In genomic region chr2:6395851-6396625, GRCm38 (mm10) we compare ENCODE assay signal across 13 mouse cellular contexts.
DNase-seq lines count a peak whose midpoint lies in the region; ATAC-seq and TF ChIP-seq lines count a peak whose summit lies in the region.
"Had no signal": no experiment of that assay in that cellular context is flagged by ENCODE, and none has a peak within 500 bp of the region (broad histone marks: within the 10 kb centered on the region; RNA-seq: fewer than 3 reads in every experiment).

No protein-coding gene starts in this region.

- no peak for ATAC-seq in kidney, postnatal 0 days (replicated peaks; ENCODE audit: low FRiP score, low read depth)
- peak; percentile 15; the same call in 1 of the 2 replicates for ATAC-seq in liver, embryonic 15.5 days (ENCODE audit: insufficient read depth)

- no peaks in the 10 kb centered on the region for H3K36me3 ChIP-seq in kidney, postnatal 0 days (ENCODE audit: insufficient read depth, low read length)
- peaks cover 0 to 21% of the 10 kb centered on the region in 2 experiments; a peak in 3 of 4 replicates for H3K36me3 ChIP-seq in MEL (ENCODE audit: control insufficient read depth in 1 of 2, insufficient read depth in 2 of 2, low read length in 2 of 2)
- peaks cover 9% of the 10 kb centered on the region; the same call in 1 of the 2 replicates for H3K36me3 ChIP-seq in liver, embryonic 15.5 days (replicated peaks)

- no peak overlapping the region for H3K4me2 ChIP-seq in kidney, postnatal 0 days (ENCODE audit: low read length)
- peak overlapping the region; percentile 18; the same call in 1 of the 2 replicates for H3K4me2 ChIP-seq in liver, embryonic 15.5 days

- no peak for TF ChIP-seq POLR2A in MEL (IDR thresholded peaks at IDR 0.05; ENCODE audit: control insufficient read depth in 1 of 2, insufficient read depth in 1 of 2, low read depth in 1 of 2, low read length in 2 of 2, poor library complexity in 1 of 2)

- H3K27me3 ChIP-seq in kidney, postnatal 0 days (ENCODE audit: insufficient read depth, low read length) = no peaks in the 10 kb centered on the region
- H3K27me3 ChIP-seq in MEL (ENCODE audit: control insufficient read depth in 1 of 2, insufficient read depth in 2 of 2, low read length in 2 of 2) = no peaks in the 10 kb centered on the region
- no peaks in the 10 kb centered on the region for H3K27me3 ChIP-seq in liver, embryonic 15.5 days

- no peak for TF ChIP-seq RAD21 in MEL (IDR thresholded peaks at IDR 0.05; ENCODE audit: low read depth, low read length)

- H3K4me1 ChIP-seq in kidney, postnatal 0 days (replicated peaks; ENCODE audit: insufficient read depth, low read length) = peaks cover 10% of the 10 kb centered on the region
- H3K4me1 ChIP-seq in MEL (ENCODE audit: control insufficient read depth in 1 of 2, insufficient read depth in 2 of 2, low read length in 2 of 2) = peaks cover 14% of the 10 kb centered on the region in 2 experiments
- peaks cover 33% of the 10 kb centered on the region for H3K4me1 ChIP-seq in liver, embryonic 15.5 days (replicated peaks)

- no peak overlapping the region for H3K4me3 ChIP-seq in kidney, postnatal 0 days (replicated peaks; ENCODE audit: low read depth, low read length)
- H3K4me3 ChIP-seq in MEL (ENCODE audit: control insufficient read depth in 1 of 2, insufficient read depth in 1 of 2, low read depth in 2 of 2, low read length in 2 of 2) = peak overlapping the region; percentile 36 to 41
- no peak overlapping the region for H3K4me3 ChIP-seq in liver, embryonic 15.5 days (replicated peaks)

- H3K9ac ChIP-seq in kidney, postnatal 0 days (ENCODE audit: low read depth, low read length) = no peak overlapping the region
- peak overlapping the region; percentile 42 for H3K9ac ChIP-seq in MEL (ENCODE audit: control insufficient read depth, low read depth, low read length, poor library complexity, severe bottlenecking)
- no peak overlapping the region for H3K9ac ChIP-seq in liver, embryonic 15.5 days

- WGBS in kidney, postnatal 0 days = 71% methylated on average over 7 of the region's 7 CpGs
- 50% methylated on average over 7 of the region's 7 CpGs for WGBS in liver, embryonic 15.5 days (ENCODE audit: insufficient replicate concordance)

- H3K27ac ChIP-seq in kidney, postnatal 0 days = 0 out of 2 replicates have a peak overlapping the region, but pooled peaks have one; percentile 13
- H3K27ac ChIP-seq in MEL (ENCODE audit: control insufficient read depth, low read depth, low read length) = peak overlapping the region; percentile 71
- no peak overlapping the region for H3K27ac ChIP-seq in liver, embryonic 15.5 days (replicated peaks)

- no peaks in the 10 kb centered on the region for H3K79me2 ChIP-seq in MEL (ENCODE audit: control insufficient read depth, insufficient read depth, low read length, poor library complexity)

- DNase-seq in heart, adult 11 months = peak; percentile 61
- DNase-seq in heart, postnatal 25 days (ENCODE audit: low spot score) = no peak
- DNase-seq in kidney, postnatal 0 days (ENCODE audit: low spot score) = no peak
- no peak for DNase-seq in kidney, postnatal 10 days
- peak; percentile 75 for DNase-seq in MEL (ENCODE audit: low read depth, low spot score)
- DNase-seq in left cerebral cortex, postnatal 25 days (ENCODE audit: low spot score in 2 of 2) = no peak
- no peak for DNase-seq in urinary bladder, postnatal 14 days (ENCODE audit: low spot score)
- DNase-seq: adrenal gland, postnatal 10 days; gastrocnemius, postnatal 25 days; kidney, adult 8-10 months; layer of hippocampus, adult 9-11 months; thymus, postnatal 14 days had no signal

- intact Hi-C loops in heart, postnatal 25 days (cut with DNase I) = no loop called here
- intact Hi-C loops in left cerebral cortex, postnatal 25 days (cut with DNase I) = no loop called here

- TF ChIP-seq CTCF in kidney, postnatal 0 days (IDR thresholded peaks at IDR 0.05; ENCODE audit: low read depth) = no peak
- no peak for TF ChIP-seq CTCF in MEL (IDR thresholded peaks at IDR 0.05 in 2 of 3, conservative IDR thresholded peaks at IDR 0.05 in 1 of 3; ENCODE audit: control insufficient read depth in 1 of 3, insufficient read depth in 1 of 3, low read depth in 2 of 3, low read length in 3 of 3, poor library complexity in 1 of 3, severe bottlenecking in 1 of 3)

- H3K9me3 ChIP-seq in kidney, postnatal 0 days (replicated peaks; ENCODE audit: low read length) = no peaks in the 10 kb centered on the region
- no peaks in the 10 kb centered on the region for H3K9me3 ChIP-seq in MEL (replicated peaks; ENCODE audit: insufficient read depth, low read length)
- no peaks in the 10 kb centered on the region for H3K9me3 ChIP-seq in liver, embryonic 15.5 days (replicated peaks)

- peak; percentile 56 to 81 for TF ChIP-seq EP300 in MEL (IDR thresholded peaks at IDR 0.05; ENCODE audit: low read depth in 1 of 2, low read length in 2 of 2)

TF ChIP-seq in MEL, 35 proteins besides CTCF, POLR2A, EP300 and RAD21:
- TF ChIP-seq TCF12 (IDR thresholded peaks at IDR 0.05; ENCODE audit: low read depth, low read length) (peak; percentile 79), MEF2A (IDR thresholded peaks at IDR 0.05; ENCODE audit: extremely low read depth, insufficient replicate concordance, low read depth, low read length, poor library complexity, severe bottlenecking) (no peak), MAZ (IDR thresholded peaks at IDR 0.05; ENCODE audit: low read depth, low read length) (no peak), RCOR1 (IDR thresholded peaks at IDR 0.05; ENCODE audit: low read depth, low read length) (peak; percentile 66; the same call in 1 of the 2 replicates), MYB (IDR thresholded peaks at IDR 0.05; ENCODE audit: low read depth, low read length) (0 out of 2 replicates have a peak, but pooled peaks have one; percentile 42), GATA1 (IDR thresholded peaks at IDR 0.05; ENCODE audit: low read depth, low read length) (peak; percentile 87), MXI1 (IDR thresholded peaks at IDR 0.05; ENCODE audit: low read depth, low read length) (0 out of 2 replicates have a peak, but pooled peaks have one; percentile 24)

Comparison
In these comparisons a context has a peak if more than half of its experiments do, and no peak if none do; other contexts are left out.
1. DNase-seq: peak in heart, adult 11 months (single experiment) and MEL (single experiment); none in heart, postnatal 25 days (single experiment), kidney, postnatal 0 days (single experiment), kidney, postnatal 10 days (single experiment), left cerebral cortex, postnatal 25 days (0 of 2) and urinary bladder, postnatal 14 days (single experiment).
2. H3K4me3 ChIP-seq: peak in MEL (2 of 2); none in kidney, postnatal 0 days (single experiment) and liver, embryonic 15.5 days (single experiment).